Comparison of ENCODE assay signal across 11 mouse cellular contexts in the genomic region with DNA sequence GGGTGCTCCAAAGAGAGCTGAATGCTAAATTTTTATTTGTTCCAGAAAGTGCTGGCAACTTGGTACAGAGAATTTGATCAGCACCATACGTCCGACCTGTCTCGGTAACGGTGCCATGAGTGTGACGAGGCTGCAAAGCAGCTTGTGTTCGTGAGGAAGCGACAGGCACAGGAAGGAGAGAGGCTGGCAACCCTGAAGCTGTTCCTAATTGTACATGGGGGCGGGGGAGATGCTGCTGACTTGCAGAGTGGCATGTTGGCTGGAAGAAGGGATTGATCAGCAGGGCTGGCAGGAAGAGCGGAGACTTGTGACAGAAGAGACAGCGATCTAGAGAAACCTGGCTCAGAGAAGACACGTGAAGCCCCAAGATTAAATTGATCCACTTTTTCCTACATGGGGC.
DNase-seq lines count a peak whose midpoint lies in the region; TF ChIP-seq lines count a peak whose summit lies in the region.
"Had no signal": no experiment of that assay in that cellular context is flagged by ENCODE, and none has a peak within 500 bp of the region (broad histone marks: within the 10 kb centered on the region; RNA-seq: fewer than 3 reads in every experiment).

No protein-coding gene starts in this region.

- intact Hi-C loops in left cerebral cortex, postnatal 25 days (cut with DNase I) = no loop called here

- DNase-seq in MN1 (ENCODE audit: low spot score) = peak; percentile 48
- DNase-seq in brain, embryonic 14.5 days (ENCODE audit: low read depth) = peak; percentile 90
- peak; percentile 70 to 84 for DNase-seq in layer of hippocampus, adult 18-20 months (ENCODE audit: low spot score in 2 of 2)
- DNase-seq in left cerebral cortex, postnatal 25 days (ENCODE audit: low spot score in 2 of 2) = peak; percentile 19 to 49
- no peak for DNase-seq in spleen, adult 18-20 months
- no peak for DNase-seq in B cell, adult 2 months
- DNase-seq in adrenal gland, adult 8-10 months = no peak
- DNase-seq: cerebellum, adult 11 months; kidney, adult 11 months; liver, embryonic 13.5 days; thymus, postnatal 25 days had no signal

- TF ChIP-seq CTCF in brain, embryonic 14.5 days (IDR thresholded peaks at IDR 0.05; ENCODE audit: borderline replicate concordance, extremely low read depth, insufficient read depth, insufficient read length) = no peak

- TF ChIP-seq POLR2A in brain, embryonic 14.5 days (IDR thresholded peaks at IDR 0.05; ENCODE audit: borderline replicate concordance, extremely low read depth, insufficient read depth, insufficient read length, poor library complexity, severe bottlenecking) = no peak

Comparison
In these comparisons a context has a peak if more than half of its experiments do, and no peak if none do; other contexts are left out.
1. DNase-seq: peak in MN1 (single experiment), brain, embryonic 14.5 days (single experiment), layer of hippocampus, adult 18-20 months (2 of 2) and left cerebral cortex, postnatal 25 days (2 of 2); none in spleen, adult 18-20 months (0 of 2), B cell, adult 2 months (0 of 2) and adrenal gland, adult 8-10 months (single experiment).